Mouse (Mus musculus) heart, postnatal 36 days (tissue): ENCODE results near the gene Btbd9. TPM values are rescaled to one million over a fixed set of nuclear protein-coding genes. Genes with fewer than 3 reads are reported as not detected.
A peak's percentile ranks its signal among the peaks of the same experiment; 100 is the strongest.
"Not testable (repeated sequence)": the region's sequence is repeated elsewhere in the genome, so short reads cannot be mapped to it uniquely, and the experiment has no call there.

ENCODE experiments used
- DNase-seq, 2 experiments: peaks; one replicate each; pipeline ENCODE4 v3.0.0; 2021 to 2022
- intact Hi-C: fragments of 180-260 bp; cut with DNase I; formaldehyde crosslinking; loops from one replicate; pipeline ENCODE4 v1.15.1; 2025
- total RNA-seq, 2 experiments: library from RNA; stranded (reverse); gene quantifications; 2 replicates each; pipeline ENCODE4 v1.2.3; 2021

Btbd9 gene
- total RNA-seq, 2 experiments from 2014 or later = 17.0 to 17.4 TPM

DNA sequence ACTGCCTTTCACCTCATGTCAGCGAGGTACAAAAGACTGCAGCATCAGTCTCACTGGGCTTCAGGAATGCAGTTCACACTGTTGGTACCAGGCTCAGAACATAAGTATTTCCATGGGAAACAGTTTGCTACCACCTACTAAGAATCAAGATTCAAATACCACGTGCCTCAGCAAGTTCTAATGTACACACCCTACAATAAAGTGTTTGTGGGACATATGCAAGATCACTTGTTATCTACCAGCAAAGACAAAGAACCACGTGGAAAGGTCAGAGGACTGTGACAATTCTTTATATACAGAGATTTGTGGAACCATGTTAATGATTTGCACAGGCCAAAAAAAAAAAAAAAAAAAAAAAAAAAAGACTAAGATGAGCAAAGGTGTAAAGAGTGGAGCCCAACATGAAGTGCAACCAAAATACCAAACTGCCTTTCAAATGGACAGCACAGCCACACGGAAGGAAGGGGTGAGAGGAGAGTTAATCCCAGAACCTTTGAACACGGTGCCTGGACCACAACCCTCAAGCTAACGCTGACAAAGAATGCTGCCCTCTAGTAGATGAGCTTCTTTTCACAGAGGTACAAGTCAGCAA, 12.7 kb downstream of the Btbd9 start:
- DNase-seq = no peak

DNA sequence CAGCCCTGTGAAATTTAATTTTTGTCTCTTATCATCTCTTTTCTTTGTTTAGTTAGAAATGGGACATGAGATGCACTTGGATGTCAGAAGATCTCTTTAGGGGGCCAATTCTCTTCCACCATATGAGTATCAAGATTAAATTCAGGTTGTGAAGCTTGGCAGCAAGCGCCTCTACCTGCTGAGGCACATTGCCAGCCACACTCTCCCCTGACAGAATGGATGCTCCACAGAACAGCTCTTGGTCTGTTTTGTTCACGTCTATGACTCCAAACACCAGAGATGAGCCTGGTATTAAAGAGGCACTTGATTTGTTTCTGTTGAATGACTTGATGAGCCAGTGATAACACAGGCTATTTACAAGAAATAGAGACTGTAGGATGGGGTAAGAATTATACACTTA, 13.5 kb downstream of the Btbd9 start:
- no peak for DNase-seq
- intact Hi-C loops = no loop called here

More for the DNA sequence above, 12.7 kb downstream of the Btbd9 start:
- intact Hi-C loops = no loop called here

- peak; percentile 68 to 80 for DNase-seq
- intact Hi-C loops = loop anchor here (1.0 to 5.0 kb wide), 2 partner anchors 31 to 123 kb away; no protein-coding TSS in a partner anchor
Observed at GRCm38 (mm10) chr17:30559536-30559935, 16.8 kb downstream of the Btbd9 start.

DNA sequence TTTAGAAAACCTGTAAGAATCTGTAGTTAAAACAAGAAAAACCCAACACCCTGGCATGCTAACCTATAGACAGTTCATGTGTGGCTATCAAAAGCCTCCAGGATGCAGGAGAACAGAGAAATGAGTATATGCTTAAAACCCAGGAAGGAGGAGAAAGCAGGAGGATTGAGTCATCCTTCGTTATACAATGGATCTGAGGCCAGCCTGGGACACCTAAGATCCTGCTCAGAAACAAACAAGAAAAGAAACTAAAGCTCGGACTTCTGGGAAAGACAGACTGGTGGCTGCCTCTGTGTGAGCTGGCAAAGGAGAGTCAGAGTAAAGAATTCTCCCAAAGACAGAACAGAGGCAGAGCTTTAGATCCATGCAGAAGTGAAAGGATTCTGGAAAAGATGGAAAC, 17.7 kb downstream of the Btbd9 start:
- intact Hi-C loops = loop anchor here (1.0 to 5.0 kb wide), 2 partner anchors 32 to 124 kb away; no protein-coding TSS in a partner anchor
- no peak for DNase-seq

DNA sequence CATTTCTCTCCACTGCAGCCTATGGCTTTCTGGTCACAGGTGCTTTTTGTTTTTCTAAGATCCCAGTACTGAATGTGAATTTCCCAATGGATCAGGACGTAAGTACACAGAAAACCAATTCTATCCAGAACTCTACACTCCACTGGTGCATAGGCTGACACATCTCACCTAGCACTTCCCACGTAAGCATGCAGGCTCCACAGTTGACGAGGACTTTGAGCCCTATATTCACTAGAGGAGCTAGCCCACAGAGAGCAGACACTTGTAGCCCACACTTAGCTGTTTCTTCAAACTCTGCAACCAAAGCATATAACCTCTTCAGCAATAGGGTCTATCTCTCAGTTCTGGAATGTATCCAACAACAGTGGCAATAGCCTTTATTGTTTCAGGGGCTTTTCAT, 19.8 kb downstream of the Btbd9 start:
- intact Hi-C loops = loop anchor here (5.0 kb wide), 1 partner anchor 126 kb away; no protein-coding TSS in a partner anchor
- no peak for DNase-seq

DNA sequence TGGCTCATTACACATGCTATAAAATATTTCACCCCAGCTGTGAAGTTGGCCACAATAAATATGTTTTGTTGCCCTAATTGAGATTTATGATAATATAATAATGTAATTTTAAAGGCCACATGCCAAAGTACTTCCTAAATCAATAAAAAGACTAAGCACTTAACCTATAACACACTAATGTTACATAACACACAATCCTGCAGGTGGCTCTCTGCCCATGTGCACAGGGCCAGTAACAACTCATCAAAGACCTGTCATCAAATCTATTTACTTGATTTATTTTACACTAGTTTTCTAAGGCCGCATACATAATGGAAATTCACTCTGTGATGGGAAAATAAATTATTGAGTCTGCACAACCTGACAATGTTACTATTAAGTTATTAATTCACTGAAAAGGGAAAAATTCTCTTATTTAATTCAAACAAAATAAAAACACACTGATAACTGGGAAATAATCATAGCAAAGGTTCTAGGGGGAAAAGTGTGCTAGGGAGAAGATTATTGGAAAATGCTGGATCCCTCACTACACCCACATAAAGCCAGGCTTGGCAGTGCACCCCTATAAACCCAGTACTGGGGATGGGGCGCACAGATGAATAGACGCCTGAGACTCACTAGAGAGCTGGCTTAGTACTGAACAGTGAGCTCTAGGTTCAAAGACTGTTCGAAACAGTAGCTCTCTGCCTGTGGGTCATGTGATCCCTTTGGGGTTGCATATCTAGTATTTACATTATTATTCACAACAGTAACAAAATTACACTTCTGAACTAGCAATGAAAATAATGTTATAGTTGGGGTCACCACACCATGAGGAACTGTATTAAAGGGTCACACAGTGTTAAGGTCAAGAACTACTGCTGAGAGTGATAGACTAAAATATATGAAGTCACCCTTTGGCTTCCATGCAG, 23.0 kb downstream of the Btbd9 start:
- intact Hi-C loops = no loop called here

GRCm38 (mm10) chr17:30550774-30551107, 25.5 kb downstream of the Btbd9 start:
- intact Hi-C loops = no loop called here
- DNase-seq = no peak

More for the DNA sequence above, 23.0 kb downstream of the Btbd9 start:
- DNase-seq = no peak

- no peak for DNase-seq
- intact Hi-C loops = no loop called here
Observed at GRCm38 (mm10) chr17:30549899-30550773, 26.2 kb downstream of the Btbd9 start.

GRCm38 (mm10) chr17:30539098-30539497, 37.2 kb downstream of the Btbd9 start:
- DNase-seq = no peak
- intact Hi-C loops = no loop called here

- intact Hi-C loops = no loop called here
Observed at GRCm38 (mm10) chr17:30536651-30537050, 39.6 kb downstream of the Btbd9 start.

DNA sequence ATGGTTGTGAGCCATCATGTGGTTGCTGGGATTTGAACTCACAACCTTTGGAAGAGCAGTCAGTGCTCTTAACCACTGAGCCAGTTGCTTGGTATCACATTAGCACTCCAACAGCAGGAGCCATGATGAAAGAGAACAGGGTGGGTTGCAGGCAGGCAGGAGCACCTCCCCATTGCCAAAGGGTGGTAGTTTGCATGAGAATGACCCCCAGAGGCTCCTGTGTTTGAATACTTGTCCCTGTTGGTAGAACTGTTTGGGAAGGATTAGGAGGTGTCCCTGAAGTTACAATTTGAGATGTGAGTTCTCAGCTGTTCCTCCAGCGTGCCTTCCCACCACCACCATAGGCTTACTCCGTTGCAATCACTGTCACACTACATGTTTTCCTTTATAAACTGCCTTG, 43.2 kb downstream of the Btbd9 start:
- no peak for DNase-seq
- intact Hi-C loops = no loop called here

More at GRCm38 (mm10) chr17:30536651-30537050, 39.6 kb downstream of the Btbd9 start:
- DNase-seq = no peak

GRCm38 (mm10) chr17:30530542-30530940, 45.7 kb downstream of the Btbd9 start:
- intact Hi-C loops = no loop called here
- DNase-seq = no peak

- intact Hi-C loops = no loop called here
- no peak for DNase-seq
Observed at GRCm38 (mm10) chr17:30529632-30530541, 46.4 kb downstream of the Btbd9 start.

GRCm38 (mm10) chr17:30525405-30526295, 50.6 kb downstream of the Btbd9 start:
- intact Hi-C loops = no loop called here

DNA sequence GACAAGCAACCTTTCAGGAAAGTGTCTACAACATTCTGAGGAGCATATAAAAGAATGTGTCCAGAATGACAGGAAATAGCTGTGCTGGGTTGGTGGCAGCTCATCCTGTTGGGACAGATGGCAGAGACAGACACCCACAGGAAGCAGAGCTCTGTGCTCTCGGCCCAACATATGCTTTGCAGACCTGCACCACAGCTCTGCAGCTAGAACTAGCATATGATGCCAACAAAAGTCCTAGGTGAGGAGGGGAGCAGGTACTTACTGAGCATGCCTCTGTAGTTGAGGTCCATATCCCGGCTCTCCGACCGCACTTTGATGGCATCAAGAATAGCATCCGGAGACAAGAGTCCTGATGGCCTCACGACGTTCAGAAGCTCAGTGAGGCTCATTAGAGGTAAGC, 51.8 kb downstream of the Btbd9 start:
- intact Hi-C loops = no loop called here
- no peak for DNase-seq

More at GRCm38 (mm10) chr17:30525405-30526295, 50.6 kb downstream of the Btbd9 start:
- DNase-seq = no peak

- intact Hi-C loops = no loop called here
- no peak for DNase-seq
Observed at GRCm38 (mm10) chr17:30523783-30524182, 52.5 kb downstream of the Btbd9 start.

DNA sequence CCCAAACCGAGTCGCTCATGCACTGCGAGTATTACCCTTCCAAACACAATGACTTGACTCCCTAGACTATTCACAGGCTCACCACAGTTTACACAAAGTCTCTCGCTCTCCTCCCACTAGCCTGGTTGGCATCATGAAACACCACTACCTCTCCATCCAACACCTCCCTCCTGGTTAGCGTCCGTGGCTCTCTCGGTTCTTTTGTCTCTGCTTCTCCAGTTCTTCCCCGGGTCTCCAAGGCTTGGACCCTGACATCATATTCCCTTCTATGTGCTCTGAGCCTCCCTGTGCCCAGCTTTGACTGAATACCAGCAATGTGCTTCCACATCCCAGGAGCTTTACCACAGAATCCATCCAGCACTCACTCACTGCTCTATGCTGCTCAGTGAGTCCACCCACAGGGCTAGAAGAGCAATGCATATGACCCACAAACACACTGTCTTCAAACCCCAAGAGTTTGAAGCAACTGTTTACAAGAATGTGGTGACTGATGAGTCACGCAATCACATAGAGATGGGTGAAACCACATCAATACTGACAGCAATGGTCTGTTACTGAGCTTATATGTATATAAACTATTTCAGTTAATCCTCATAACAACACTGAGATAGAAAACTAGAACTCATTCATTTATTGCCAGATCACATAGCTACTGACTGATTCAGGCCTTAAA, 53.7 kb downstream of the Btbd9 start:
- no peak for DNase-seq
- intact Hi-C loops = no loop called here

GRCm38 (mm10) chr17:30519172-30519512, 57.1 kb downstream of the Btbd9 start:
- intact Hi-C loops = not testable (repeated sequence)

More at GRCm38 (mm10) chr17:30519172-30519512, 57.1 kb downstream of the Btbd9 start:
- DNase-seq = not testable (repeated sequence)
